Mouse (Mus musculus): ENCODE data around the gene Accsl.

The Accsl gene

DNA sequence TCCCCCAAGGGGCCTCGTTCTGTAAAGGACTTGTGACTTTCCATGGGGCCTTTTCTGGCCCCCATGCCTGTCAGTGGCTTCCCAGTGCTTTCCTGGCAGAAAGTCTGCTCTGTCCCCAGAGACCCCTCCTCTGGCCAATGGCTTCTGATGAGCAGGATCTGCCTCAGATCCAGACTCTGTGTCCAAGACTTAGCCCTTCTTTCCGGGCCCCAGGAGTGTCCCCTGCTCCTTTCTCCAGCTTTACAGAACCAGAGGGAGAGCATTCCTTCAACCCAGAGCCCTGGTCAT is 5.2 kb upstream of the Accsl start:
- no peak for DNase-seq

GRCm38 (mm10) chr2:93873449-93874226 is 4.7 kb upstream of the Accsl start:
- no peak for DNase-seq

DNA sequence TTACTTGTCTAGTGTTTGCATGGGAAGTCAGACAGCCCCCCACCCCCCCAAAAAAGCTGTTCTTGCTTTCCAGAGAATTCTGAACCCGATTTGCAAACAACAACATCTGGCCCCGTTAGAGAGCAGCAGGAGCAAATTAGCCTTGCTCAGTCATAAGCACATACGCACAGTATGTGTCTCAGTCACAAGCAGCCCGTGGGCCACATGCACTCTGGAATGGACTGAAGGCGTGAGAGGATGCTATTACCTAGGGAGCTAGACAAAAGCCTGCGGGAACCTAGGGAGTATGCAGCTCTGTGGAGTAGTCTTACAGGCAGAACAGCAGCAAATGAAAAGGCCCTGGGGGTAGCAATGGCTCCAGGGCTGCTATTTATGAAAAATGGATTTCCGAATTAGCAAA is 3.3 kb upstream of the Accsl start:
- DNase-seq, result no peak

DNA sequence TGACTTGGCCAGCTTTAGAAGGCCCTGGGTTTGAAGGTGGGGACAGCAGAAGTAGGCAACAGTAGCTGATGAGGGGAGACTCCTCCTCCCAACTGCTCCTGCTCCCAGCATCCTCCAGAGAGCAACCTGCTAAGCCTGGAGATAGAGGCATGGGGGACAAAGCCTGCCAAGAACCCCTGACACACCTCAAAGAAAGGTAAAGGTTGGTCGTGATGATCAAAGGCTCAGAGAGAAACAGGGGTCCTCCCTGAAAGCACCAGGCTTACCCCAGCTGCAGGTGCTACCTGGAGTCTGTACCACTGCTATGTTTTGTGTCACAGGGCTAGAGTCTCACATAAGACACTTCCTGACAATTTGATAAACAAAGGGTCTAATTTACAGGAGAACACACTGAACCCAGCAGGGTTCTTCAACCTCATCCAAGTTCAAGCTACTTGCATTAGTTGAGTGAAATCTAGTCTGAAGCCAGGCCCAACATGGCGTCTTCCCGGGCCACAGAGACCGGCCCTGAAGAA is 2.5 kb upstream of the Accsl start:
- DNase-seq, result no peak

DNA sequence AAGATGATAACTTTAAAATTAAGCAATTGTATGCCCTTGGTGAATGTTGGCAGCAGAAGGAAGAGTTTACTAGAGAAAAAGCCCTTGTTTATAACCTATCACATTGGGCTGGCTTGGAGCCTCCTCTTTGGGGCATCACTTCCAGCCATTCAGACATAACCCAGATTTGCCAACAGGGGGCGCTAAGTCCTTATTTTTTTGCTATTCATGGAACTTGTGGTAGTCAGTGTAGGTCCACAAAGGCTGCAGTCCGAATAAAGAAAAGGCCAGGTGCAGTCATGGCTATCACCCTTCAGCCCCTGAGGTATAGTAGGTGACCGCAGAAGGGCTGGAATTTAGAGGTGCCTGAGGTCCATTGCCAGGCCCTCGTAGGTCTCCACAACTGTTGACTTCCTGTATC is 1.9 kb upstream of the Accsl start:
- DNase-seq, result peak; percentile 74

GRCm38 (mm10) chr2:93868566-93868965 is 391 bp downstream of the Accsl start:
- DNase-seq, result no peak

- no peak for DNase-seq
Observed at GRCm38 (mm10) chr2:93863229-93863628, 5.7 kb downstream of the Accsl start.

DNA sequence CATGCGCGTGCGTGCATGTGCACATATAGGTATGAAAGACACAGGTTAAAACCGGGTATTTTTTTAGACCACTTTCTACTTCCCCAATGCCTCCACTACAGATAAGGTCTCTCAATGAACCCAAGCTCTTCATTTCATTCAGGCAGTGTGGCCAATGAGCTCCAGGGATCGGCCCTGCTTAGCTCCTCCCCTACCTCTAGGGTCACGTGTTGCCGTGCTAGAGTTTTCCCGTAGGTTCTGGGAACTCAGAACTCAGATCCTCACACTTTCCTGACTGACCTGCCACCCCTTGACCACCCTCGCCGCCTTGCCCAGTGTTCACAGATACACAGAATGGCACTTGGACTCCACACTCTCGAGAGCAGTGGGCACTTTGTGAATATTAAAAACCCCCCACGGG is 10.1 kb downstream of the Accsl start:
- no peak for DNase-seq

- DNase-seq, result no peak
Observed at GRCm38 (mm10) chr2:93851303-93851702, 17.7 kb downstream of the Accsl start.

DNA sequence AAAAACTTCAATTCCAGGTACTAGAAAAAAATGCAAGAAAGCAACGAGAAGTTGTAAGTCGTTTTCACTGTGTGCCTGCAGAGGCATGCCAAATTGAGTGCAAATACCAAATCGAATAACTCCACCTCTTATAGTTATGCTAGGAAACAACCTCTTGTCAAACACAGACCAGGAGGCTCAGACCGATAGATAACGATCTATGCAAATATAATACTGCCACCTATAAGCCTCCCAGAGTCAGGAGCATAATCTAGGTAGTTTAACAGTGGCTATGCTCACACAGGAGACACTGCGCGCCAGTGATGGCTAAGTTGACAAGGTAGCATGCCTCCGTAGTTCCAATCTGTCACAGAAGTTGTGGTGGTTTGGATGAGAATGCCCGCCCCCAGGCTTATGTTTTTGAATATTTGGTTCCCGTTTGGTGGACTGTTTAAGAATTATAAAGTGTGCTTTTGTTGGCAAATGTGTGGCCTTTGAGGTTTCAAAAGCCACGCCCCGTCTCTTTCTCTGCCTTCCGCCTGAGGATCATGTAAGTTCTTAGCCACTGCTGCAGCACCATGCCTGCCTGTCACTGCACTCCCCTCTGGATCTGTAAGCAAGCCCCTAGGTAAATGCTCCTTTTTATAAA is 18.5 kb downstream of the Accsl start:
- DNase-seq, result no peak

- DNase-seq, result peak; percentile 91
Observed at GRCm38 (mm10) chr2:93849505-93850089, 19.4 kb downstream of the Accsl start, which contains the start of gene Accs. Accs (minus strand) TSS chr2:93849943.

GRCm38 (mm10) chr2:93841349-93841748 is 27.6 kb downstream of the Accsl start:
- DNase-seq, result no peak

DNA sequence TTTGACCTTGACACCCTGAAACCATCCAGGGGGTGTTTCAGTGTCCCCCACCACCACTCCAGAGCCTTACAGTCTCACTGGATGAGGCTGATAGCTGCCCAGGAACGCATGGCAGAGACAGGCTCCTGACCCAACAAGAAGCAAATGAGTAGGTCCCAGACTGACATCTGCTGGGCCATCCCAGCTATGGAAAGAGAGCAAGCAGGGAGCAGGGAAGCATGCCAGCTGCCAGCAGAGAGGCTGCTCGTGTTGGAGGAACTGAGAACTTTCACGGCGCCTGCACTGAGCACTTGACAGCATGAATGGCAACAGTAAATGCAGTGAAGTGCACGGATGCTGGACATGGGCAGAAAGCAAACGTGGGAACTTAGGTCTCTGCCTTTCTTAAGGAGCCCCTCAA is 28.8 kb downstream of the Accsl start:
- DNase-seq, result no peak

DNA sequence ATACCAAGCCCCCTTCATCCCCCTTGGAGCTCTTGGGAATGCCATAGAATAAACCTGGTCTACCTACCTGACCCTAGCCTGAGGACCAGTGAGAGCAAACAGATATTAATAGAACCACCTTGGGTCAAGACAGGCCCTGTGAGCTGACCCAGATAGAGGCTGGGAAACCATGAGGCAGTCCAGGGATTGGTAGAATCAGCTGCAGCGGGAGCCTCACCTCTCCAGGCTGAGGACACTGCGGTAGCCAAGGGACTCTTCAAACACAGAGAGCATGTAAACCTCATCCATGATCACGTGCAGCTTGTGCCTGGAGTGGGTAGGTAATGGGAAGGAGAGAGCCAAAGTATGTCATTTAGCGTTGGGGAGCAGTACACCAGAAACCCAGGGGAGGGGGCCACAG is 30.0 kb downstream of the Accsl start:
- DNase-seq, result no peak

DNA sequence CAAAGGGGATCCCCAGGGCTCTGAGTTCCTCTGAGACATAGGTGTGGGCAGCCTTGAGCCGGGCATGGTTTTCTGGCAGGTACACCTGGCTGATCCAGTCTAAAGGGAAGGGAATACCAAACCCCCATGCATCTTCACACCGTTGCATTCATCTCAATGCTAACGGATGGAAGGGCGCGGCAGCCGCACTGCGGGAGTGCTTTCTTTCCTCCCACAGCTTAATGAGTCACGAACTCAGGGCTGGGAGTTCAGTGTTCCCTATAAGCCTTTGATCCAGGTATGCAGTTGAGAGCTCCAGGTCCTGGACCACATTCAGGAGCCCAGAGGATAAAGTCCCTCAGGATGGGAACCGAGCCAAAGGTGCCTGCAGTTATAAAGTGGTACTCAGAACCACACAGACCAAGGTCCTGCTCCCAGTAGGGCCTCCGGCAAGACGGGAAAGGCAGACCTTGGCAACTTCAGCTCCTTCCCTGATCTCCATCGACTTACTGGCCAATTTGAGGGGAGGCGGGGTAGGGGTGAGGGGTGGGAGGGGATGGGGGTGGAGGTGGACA is 32.6 kb downstream of the Accsl start:
- peak; percentile 90 for DNase-seq

- DNase-seq, result no peak
Observed at GRCm38 (mm10) chr2:93835596-93835995, 33.4 kb downstream of the Accsl start.

- peak; percentile 91 for DNase-seq
Observed at GRCm38 (mm10) chr2:93823519-93823918, 45.4 kb downstream of the Accsl start.

DNA sequence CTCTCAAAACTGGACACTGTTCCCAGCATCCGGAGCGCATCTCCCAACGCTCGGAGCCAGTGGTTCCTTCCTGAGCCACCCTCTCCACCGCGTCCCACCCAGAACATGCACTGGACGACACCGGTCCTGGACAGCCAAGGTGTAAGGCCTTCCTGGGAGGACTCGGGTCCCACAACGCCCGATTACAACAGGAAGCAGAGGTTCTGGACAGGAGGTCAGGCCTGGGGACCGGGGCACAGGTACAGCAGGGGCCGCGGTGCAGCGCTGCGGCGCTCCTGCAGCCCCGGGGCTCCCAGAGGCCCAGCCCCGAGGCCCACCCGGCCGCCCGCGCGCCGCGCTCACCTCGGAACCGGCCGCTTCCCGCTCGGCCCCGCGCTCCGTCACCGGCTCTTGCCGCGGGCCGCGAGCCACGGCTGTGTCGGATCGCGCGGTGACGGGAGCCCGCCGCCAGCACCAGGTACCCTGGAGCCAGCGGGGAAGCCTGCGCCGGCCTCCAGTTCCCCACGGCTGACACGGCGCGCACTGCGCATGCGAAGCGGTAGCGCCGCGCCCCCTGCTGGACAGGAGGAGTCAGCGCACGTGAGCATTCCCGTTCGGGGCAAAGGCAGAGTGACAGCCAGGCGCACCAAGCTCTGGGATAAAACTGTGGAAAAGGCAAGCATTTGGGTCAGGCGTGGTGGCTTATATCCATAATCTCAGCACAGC is 46.8 kb downstream of the Accsl start, which contains the start of gene Ext2:
Ext2 (minus strand) TSS at position 524 of the 705 bp plus-strand sequence.
- peak; percentile 90 for DNase-seq

DNA sequence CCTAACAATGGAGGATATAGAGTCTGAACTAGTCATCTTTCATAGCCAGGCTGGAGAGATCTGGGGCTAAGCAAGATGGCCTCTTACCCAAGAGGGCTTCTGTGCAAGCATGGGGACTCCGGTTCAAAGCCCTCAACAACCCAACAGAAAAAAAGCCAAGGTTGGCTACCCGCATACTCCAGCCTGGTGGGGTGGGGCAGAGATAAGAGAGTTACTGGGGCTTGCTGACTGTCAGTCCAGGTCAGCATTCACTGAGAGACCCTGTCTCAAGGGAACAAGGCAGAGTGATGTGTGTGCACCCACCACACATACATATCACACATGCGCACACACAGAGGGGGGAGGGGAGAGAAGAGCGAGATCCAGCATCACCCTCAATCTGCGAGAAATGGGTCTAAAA is 51.2 kb downstream of the Accsl start:
- no peak for DNase-seq

DNA sequence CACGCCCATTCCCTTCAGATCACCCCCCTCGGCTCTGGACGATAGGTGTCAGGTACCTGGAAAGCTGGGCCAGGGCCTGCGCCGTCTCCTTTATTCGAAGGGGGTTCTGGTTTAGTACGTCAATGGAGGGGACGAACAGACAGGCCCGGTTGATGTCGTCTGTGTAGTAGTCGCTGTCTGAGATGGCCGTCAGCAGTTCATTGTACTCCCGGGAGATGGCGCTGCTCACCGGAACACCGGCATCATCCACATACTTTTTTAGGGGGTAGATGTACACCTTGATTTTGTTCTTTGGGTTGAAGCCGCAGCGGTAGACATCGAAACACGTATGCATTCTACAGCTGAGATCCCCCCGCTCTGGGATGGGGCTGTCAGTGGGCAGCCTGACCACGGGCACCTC is 55.6 kb downstream of the Accsl start:
- no peak for DNase-seq

GRCm38 (mm10) chr2:93811812-93812211 is 57.1 kb downstream of the Accsl start:
- peak; percentile 52 for DNase-seq

DNA sequence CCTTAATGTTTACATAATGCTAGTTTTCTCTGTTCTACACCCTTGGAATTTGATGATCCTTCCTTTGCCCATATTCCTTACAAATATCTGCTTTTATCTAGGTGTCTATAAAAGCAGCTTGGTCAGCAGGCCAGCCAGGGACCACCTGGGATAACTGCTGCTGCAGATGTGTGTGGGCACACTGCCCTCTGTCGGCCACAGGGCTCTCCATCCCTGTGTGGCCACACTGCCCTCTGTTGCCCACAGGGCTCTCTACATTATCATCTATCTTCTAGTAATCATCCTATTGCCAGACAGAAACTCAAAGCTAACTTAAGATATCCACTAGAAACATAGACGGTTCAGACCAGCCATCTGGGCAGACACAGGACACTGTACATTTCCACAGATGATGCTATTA is 59.0 kb downstream of the Accsl start:
- peak; percentile 49 for DNase-seq

DNA sequence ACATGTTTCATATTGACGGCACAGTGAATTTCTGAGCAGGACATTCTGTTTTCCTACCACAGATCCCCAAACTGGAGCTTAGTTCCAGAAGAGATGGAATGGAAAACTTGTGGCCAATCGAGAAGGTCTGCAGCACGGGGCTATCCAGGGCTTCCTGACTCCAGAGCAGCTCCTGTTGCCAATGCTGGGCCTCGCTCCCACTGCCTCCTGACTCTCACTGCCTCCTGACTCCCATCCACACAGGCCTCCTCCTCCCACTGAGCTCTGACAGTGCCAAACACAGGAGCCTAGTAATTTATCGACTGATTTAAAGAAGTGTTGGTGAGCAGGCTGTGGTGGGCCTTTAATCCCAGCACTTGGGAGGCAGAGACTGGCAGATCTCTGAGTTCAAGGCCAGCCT is 60.9 kb downstream of the Accsl start:
- DNase-seq, result no peak
